Comparison of ENCODE assay signal across 20 mouse cellular contexts in genomic region chr17:14682836-14683235, GRCm38 (mm10).
"Had no signal": no experiment of that assay in that cellular context is flagged by ENCODE, and none has a peak within 500 bp of the region (broad histone marks: within the 10 kb centered on the region; RNA-seq: fewer than 3 reads in every experiment).

No protein-coding gene starts in this region.

- ATAC-seq: midbrain, embryonic 16.5 days had no signal

- H3K9ac ChIP-seq: lung, embryonic 14.5 days; midbrain, embryonic 12.5 days; neural tube, embryonic 13.5 days; neural tube, embryonic 15.5 days; stomach, embryonic 15.5 days had no signal

- H3K9me3 ChIP-seq: midbrain, embryonic 10.5 days; midbrain, embryonic 12.5 days; neural tube, embryonic 13.5 days; neural tube, embryonic 15.5 days; stomach, embryonic 15.5 days had no signal

- H3K27me3 ChIP-seq: midbrain, embryonic 12.5 days; neural tube, embryonic 13.5 days; neural tube, embryonic 15.5 days; stomach, embryonic 15.5 days had no signal

- H3K4me1 ChIP-seq: midbrain, embryonic 10.5 days; midbrain, embryonic 12.5 days; neural tube, embryonic 13.5 days; neural tube, embryonic 15.5 days had no signal

- DNase-seq: lung, adult 18-20 months; lung, embryonic 14.5 days; lung, postnatal 10 days; lung, postnatal 4 days; midbrain, embryonic 14.5 days; retina, postnatal 1 day; right cerebral cortex, adult 18-20 months; right cerebral cortex, postnatal 25 days; right cerebral cortex, postnatal 4 days; thymus, adult 2 months; thymus, postnatal 25 days; thymus, postnatal 4 days had no signal

- H3K36me3 ChIP-seq: midbrain, embryonic 10.5 days; midbrain, embryonic 12.5 days; neural tube, embryonic 13.5 days; neural tube, embryonic 15.5 days had no signal

- H3K4me2 ChIP-seq: lung, embryonic 14.5 days; midbrain, embryonic 12.5 days; neural tube, embryonic 13.5 days; neural tube, embryonic 15.5 days; stomach, embryonic 15.5 days had no signal

- H3K27ac ChIP-seq: midbrain, embryonic 10.5 days; midbrain, embryonic 12.5 days; neural tube, embryonic 13.5 days; neural tube, embryonic 15.5 days; stomach, embryonic 15.5 days; stomach, postnatal 0 days had no signal

- H3K4me3 ChIP-seq: midbrain, embryonic 10.5 days; midbrain, embryonic 12.5 days; myocyte; neural tube, embryonic 13.5 days; neural tube, embryonic 15.5 days; stomach, embryonic 15.5 days had no signal
